28 mouse cellular contexts compared by ENCODE assay signal in the genomic region with DNA sequence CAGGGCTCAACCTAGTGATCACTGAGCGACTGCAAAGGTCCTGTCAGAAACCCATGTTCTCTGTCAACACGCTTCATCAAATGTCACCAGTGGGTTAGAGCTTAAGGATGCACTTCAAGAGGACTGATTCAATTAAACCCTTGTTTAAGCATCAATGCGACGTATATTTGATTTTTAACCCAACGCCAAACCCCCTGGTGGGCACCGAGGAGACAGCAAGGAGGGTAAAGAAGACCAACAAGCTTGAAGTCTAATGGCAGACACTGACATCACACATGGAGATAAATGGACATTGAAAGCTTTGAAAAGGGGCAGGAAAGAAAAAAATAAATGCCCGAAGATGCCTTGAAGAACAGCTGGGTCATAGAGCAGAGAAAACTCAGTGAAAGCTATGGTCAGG. TPM values are rescaled to one million over a fixed set of nuclear protein-coding genes. Genes with fewer than 3 reads are reported as not detected.
DNase-seq lines count a peak whose midpoint lies in the region; ATAC-seq and TF ChIP-seq lines count a peak whose summit lies in the region.
"Had no signal": no experiment of that assay in that cellular context is flagged by ENCODE, and none has a peak within 500 bp of the region (broad histone marks: within the 10 kb centered on the region; RNA-seq: fewer than 3 reads in every experiment).

No protein-coding gene starts in this region.

- no peaks in the 10 kb centered on the region for H3K27me3 ChIP-seq in lung, embryonic 14.5 days (ENCODE audit: insufficient read depth, low read length)
- H3K27me3 ChIP-seq in CH12.LX (replicated peaks) = no peaks in the 10 kb centered on the region
- H3K27me3 ChIP-seq: forebrain, embryonic 13.5 days; heart, embryonic 15.5 days; limb, embryonic 15.5 days had no signal

- no peak for ATAC-seq in lung, embryonic 14.5 days (ENCODE audit: insufficient read depth)
- ATAC-seq in common myeloid progenitor, adult 5-6 weeks (replicated peaks; ENCODE audit: low read depth, poor library complexity, severe bottlenecking) = 0 out of 2 replicates have a peak, but pooled peaks have one; percentile 29
- ATAC-seq: activated CD4-positive, CD25-positive, alpha-beta regulatory T cell, adult 4 months; forebrain, embryonic 13.5 days; inflammation-experienced regulatory T-cells, adult 6 months had no signal

- in situ Hi-C loops in CH12.LX (cut with MboI; ENCODE audit: low pct_ligation_motif_present, low pct_unique_long_range_greater_than_20kb, low sequenced_read_pairs) = loop anchor here (5.0 kb wide), 1 partner anchor 34 kb away; no protein-coding TSS in a partner anchor

- peak; percentile 33 for TF ChIP-seq CTCF in lung, embryonic 14.5 days (IDR thresholded peaks at IDR 0.05; ENCODE audit: low read depth)
- no peak for TF ChIP-seq CTCF in lung, adult 2 months (IDR thresholded peaks at IDR 0.05; ENCODE audit: insufficient read depth, low read length)
- TF ChIP-seq CTCF in CH12.LX (conservative IDR thresholded peaks at IDR 0.05 in 1 of 2, IDR thresholded peaks at IDR 0.05 in 1 of 2; ENCODE audit: low read depth in 2 of 2, low read length in 2 of 2) = peak; percentile 24 to 64; a peak in 2 of 4 replicates

- H3K9me3 ChIP-seq in lung, embryonic 14.5 days (ENCODE audit: low read depth, low read length) = no peaks in the 10 kb centered on the region
- no peaks in the 10 kb centered on the region for H3K9me3 ChIP-seq in CH12.LX (replicated peaks; ENCODE audit: low read length)
- H3K9me3 ChIP-seq: forebrain, embryonic 13.5 days; G1E; heart, embryonic 10.5 days; heart, embryonic 15.5 days; limb, embryonic 10.5 days; limb, embryonic 15.5 days had no signal

- H3K9ac ChIP-seq in lung, embryonic 14.5 days = no peak overlapping the region
- no peak overlapping the region for H3K9ac ChIP-seq in CH12.LX (ENCODE audit: insufficient read depth, low read depth)
- H3K9ac ChIP-seq: forebrain, embryonic 13.5 days; heart, embryonic 15.5 days; hindbrain, embryonic 14.5 days; limb, embryonic 15.5 days; liver, embryonic 14.5 days had no signal

- dilution Hi-C loops in CH12.LX (cut with MboI; ENCODE audit: extremely low pct_ligation_motif_present, extremely low pct_unique_long_range_greater_than_20kb, low sequenced_read_pairs) = no loop called here

- TF ChIP-seq EP300 in CH12.LX (IDR thresholded peaks at IDR 0.05; ENCODE audit: low read length) = no peak

- H3K79me2 ChIP-seq in CH12.LX (replicated peaks; ENCODE audit: control insufficient read depth, extremely low read depth, insufficient read depth, poor library complexity, severe bottlenecking) = no peaks in the 10 kb centered on the region

- peak; percentile 27 for DNase-seq in heart, adult 11 months
- DNase-seq in heart, postnatal 4 days = no peak
- DNase-seq in lung, embryonic 14.5 days = peak; percentile 14
- no peak for DNase-seq in lung, adult 2 months
- DNase-seq in CH12.LX (ENCODE audit: extremely low read depth) = no peak
- no peak for DNase-seq in right cerebral cortex, adult 18-20 months
- no peak for DNase-seq in adrenal gland, postnatal 36 days
- DNase-seq: adrenal gland, adult 2 months; cerebellum, adult 8-10 months; cerebellum, postnatal 25 days; gastrocnemius, postnatal 14 days; kidney, adult 11 months; kidney, postnatal 36 days; layer of hippocampus, postnatal 36 days; right cerebral cortex, postnatal 14 days had no signal

- no peaks in the 10 kb centered on the region for H3K4me1 ChIP-seq in lung, embryonic 14.5 days (ENCODE audit: insufficient read depth)
- H3K4me1 ChIP-seq in lung, adult 2 months (ENCODE audit: control insufficient read depth, insufficient read depth, low read length) = no peaks in the 10 kb centered on the region
- H3K4me1 ChIP-seq in CH12.LX (ENCODE audit: control insufficient read depth in 1 of 2, insufficient read depth in 2 of 2) = peaks cover 0 to 6% of the 10 kb centered on the region in 2 experiments; a peak in 1 of 4 replicates
- H3K4me1 ChIP-seq: forebrain, embryonic 13.5 days; heart, embryonic 10.5 days; limb, embryonic 15.5 days had no signal

- peaks cover 3% of the 10 kb centered on the region; the same call in 1 of the 2 replicates for H3K36me3 ChIP-seq in lung, embryonic 14.5 days (ENCODE audit: insufficient read depth)
- H3K36me3 ChIP-seq in CH12.LX (replicated peaks in 1 of 2; ENCODE audit: control insufficient read depth in 1 of 2, insufficient read depth in 1 of 2, low read length in 1 of 2) = no peaks in the 10 kb centered on the region
- H3K36me3 ChIP-seq: G1E; heart, embryonic 15.5 days; limb, embryonic 10.5 days; limb, embryonic 15.5 days had no signal

- TF ChIP-seq RAD21 in CH12.LX (IDR thresholded peaks at IDR 0.05; ENCODE audit: low read depth, low read length) = peak; percentile 40

- H3K4me3 ChIP-seq in lung, embryonic 14.5 days (ENCODE audit: low read depth, low read length) = no peak overlapping the region
- H3K4me3 ChIP-seq in lung, adult 2 months (replicated peaks; ENCODE audit: extremely low read depth, low read depth, low read length) = no peak overlapping the region
- no peak overlapping the region for H3K4me3 ChIP-seq in CH12.LX (replicated peaks in 1 of 3; ENCODE audit: low read depth in 2 of 3, low read length in 2 of 3, poor library complexity in 1 of 3)
- H3K4me3 ChIP-seq: forebrain, embryonic 13.5 days; heart, embryonic 10.5 days; heart, embryonic 15.5 days; limb, embryonic 10.5 days; limb, embryonic 15.5 days had no signal

- H3K27ac ChIP-seq in lung, embryonic 14.5 days (ENCODE audit: low read depth) = no peak overlapping the region
- H3K27ac ChIP-seq in CH12.LX (ENCODE audit: insufficient read depth, low read depth) = no peak overlapping the region
- H3K27ac ChIP-seq: forebrain, embryonic 13.5 days; heart, embryonic 10.5 days; heart, embryonic 15.5 days; hindbrain, embryonic 14.5 days; limb, embryonic 10.5 days; limb, embryonic 15.5 days; liver, embryonic 14.5 days; macrophage had no signal

- no peak for TF ChIP-seq POLR2A in lung, adult 2 months (IDR thresholded peaks at IDR 0.05; ENCODE audit: borderline replicate concordance, extremely low read depth, low read depth, low read length)
- TF ChIP-seq POLR2A in CH12.LX (IDR thresholded peaks at IDR 0.05; ENCODE audit: low read depth, low read length) = no peak

- 80% methylated on average over 7 of the region's 7 CpGs for WGBS in lung, embryonic 14.5 days
- 75% methylated on average over 7 of the region's 7 CpGs for WGBS in lung, adult 2 months

- H3K4me2 ChIP-seq in lung, embryonic 14.5 days = no peak overlapping the region
- H3K4me2 ChIP-seq in CH12.LX (ENCODE audit: insufficient read depth, low read depth, poor library complexity, severe bottlenecking) = peak overlapping the region; percentile 45
- H3K4me2 ChIP-seq: forebrain, embryonic 13.5 days; heart, embryonic 15.5 days; hindbrain, embryonic 14.5 days; limb, embryonic 15.5 days had no signal

TF ChIP-seq in CH12.LX, 34 proteins besides CTCF, POLR2A, EP300 and RAD21:
- no peak for TF ChIP-seq ETS1 (conservative IDR thresholded peaks at IDR 0.05; ENCODE audit: low read depth, low read length)
- peak; percentile 72 for TF ChIP-seq SMC3 (IDR thresholded peaks at IDR 0.05; ENCODE audit: low read depth, low read length)
- TF ChIP-seq MYC (IDR thresholded peaks at IDR 0.05; ENCODE audit: low read depth, low read length) = 0 out of 2 replicates have a peak, but pooled peaks have one; percentile 26

RNA-seq across cellular contexts. Expression of a gene that starts 57.0 kb away (rescaled TPM):
- 1 to 10 TPM; 4.5 to 5.5 TPM for total RNA-seq in heart, postnatal 4 days (2021)
- polyA plus RNA-seq in lung, embryonic 14.5 days (2014; fragmentation: Nextera tagmentation; extraction: Ambion mirVana) = 84.5 and 91.3 TPM in 2 replicates
- 401 and 498 TPM in 2 replicates for polyA plus RNA-seq in lung, adult 2 months (2012; rRNA removed)
- total RNA-seq in CH12.LX (2012; rRNA removed) (0.50 and 1.0 TPM in 2 replicates), CH12.LX (2014; rRNA removed) (0.08 TPM in 1 of 2 replicates, not detected in the other)
- 0.20 and 0.23 TPM in 2 replicates for polyA plus RNA-seq in CH12.LX (2012; ENCODE audit: insufficient read length, low read depth)
- not detected in 2 replicates for total RNA-seq in common myeloid progenitor, adult 5-6 weeks (2017)
- total RNA-seq in adrenal gland, postnatal 36 days (2021) = 10 to 100 TPM; 16.5 to 16.9 TPM
- total RNA-seq: granulocyte monocyte progenitor cell, adult 5-6 weeks had no signal
- polyA plus RNA-seq: G1E, macrophage had no signal

Comparison
In these comparisons a context has a peak if more than half of its experiments do, and no peak if none do; other contexts are left out.
1. DNase-seq: peak in heart, adult 11 months (single experiment) and lung, embryonic 14.5 days (single experiment); none in heart, postnatal 4 days (single experiment), lung, adult 2 months (single experiment), CH12.LX (single experiment), right cerebral cortex, adult 18-20 months (single experiment) and adrenal gland, postnatal 36 days (0 of 2).